Mouse (Mus musculus): ENCODE measurements around the gene Pbx2. TPM values are rescaled to one million over a fixed set of nuclear protein-coding genes. Genes with fewer than 3 reads are reported as not detected.

Gene Pbx2
- polyA plus RNA-seq, 1 experiment from 2014 or later, result 8.5 TPM

DNA sequence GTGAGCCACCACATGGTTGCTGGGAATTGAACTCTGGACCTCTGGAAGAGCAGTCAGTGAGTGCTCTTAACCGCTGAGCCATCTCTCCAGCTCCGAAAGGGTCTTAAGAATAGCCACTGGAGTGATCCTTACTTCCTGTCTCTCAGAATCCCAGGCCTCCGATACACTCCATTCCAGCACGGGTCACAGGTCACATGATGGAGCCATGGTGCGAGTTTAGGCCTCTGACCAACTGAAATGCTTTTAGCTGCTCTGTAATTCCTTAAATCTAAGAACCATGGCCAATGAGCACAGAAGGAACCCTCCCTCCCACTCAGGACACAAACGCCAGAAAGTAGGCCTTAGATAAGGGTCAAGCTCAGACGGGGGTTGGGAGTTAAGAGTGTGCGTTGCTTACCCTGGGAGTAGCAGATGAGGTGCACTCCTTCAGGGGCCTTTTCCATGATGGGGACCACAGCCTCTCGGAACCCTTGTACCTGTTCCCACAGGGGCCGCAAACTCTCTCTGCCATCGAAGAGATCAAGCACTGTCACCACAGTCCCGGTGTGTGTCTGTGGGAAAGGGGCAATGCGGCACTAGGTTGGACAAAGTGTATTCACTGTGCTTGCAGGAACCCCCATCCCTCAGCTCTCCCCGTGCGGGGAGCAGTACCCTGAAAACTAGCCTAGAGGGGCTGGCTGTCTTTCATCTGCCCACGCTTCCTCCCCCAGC lies 35.2 kb downstream of the Pbx2 start:
- peak overlapping the region; percentile 77 for H3K4me3 ChIP-seq (replicated peaks)
- no peak for ATAC-seq (ENCODE audit: insufficient read depth, low FRiP score, low read depth)
- H3K9ac ChIP-seq, result peak overlapping the region; percentile 65; the same call in 1 of the 2 replicates
- no peaks in the 10 kb centered on the region for H3K9me3 ChIP-seq
- peaks cover 11% of the 10 kb centered on the region for H3K36me3 ChIP-seq
- H3K4me1 ChIP-seq, result peaks cover 38% of the 10 kb centered on the region
- 44% methylated on average over 16 of the region's 16 CpGs for WGBS
- peak overlapping the region; percentile 96 for H3K4me2 ChIP-seq
- H3K27me3 ChIP-seq (replicated peaks), result peaks cover 17% of the 10 kb centered on the region
- peak overlapping the region; percentile 95 for H3K27ac ChIP-seq

DNA sequence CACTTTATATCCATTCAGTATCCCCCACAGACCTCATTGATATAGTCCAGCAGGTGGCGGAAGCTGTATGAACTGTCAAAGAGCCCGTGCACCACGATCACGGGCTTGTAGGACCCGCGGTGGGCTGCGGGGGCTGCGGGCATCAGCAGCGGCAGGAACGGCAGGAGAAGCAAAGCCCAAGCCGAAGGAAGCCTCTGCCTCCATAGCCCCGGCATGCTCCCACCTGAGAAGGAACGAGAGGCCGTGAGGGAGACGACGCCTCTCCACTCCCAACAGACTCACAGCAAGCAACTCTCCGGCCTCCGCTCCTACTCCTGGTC lies 35.7 kb downstream of the Pbx2 start:
- H3K9ac ChIP-seq, result peak overlapping the region; percentile 65
- ATAC-seq (ENCODE audit: insufficient read depth, low FRiP score, low read depth), result no peak
- H3K27me3 ChIP-seq (replicated peaks), result peaks cover 22% of the 10 kb centered on the region
- no peaks in the 10 kb centered on the region for H3K9me3 ChIP-seq
- H3K27ac ChIP-seq, result peak overlapping the region; percentile 95
- WGBS, result 0% methylated on average over 18 of the region's 18 CpGs
- peak overlapping the region; percentile 77 for H3K4me3 ChIP-seq (replicated peaks)
- peaks cover 10% of the 10 kb centered on the region for H3K36me3 ChIP-seq
- H3K4me2 ChIP-seq, result peak overlapping the region; percentile 96
- peaks cover 43% of the 10 kb centered on the region for H3K4me1 ChIP-seq

DNA sequence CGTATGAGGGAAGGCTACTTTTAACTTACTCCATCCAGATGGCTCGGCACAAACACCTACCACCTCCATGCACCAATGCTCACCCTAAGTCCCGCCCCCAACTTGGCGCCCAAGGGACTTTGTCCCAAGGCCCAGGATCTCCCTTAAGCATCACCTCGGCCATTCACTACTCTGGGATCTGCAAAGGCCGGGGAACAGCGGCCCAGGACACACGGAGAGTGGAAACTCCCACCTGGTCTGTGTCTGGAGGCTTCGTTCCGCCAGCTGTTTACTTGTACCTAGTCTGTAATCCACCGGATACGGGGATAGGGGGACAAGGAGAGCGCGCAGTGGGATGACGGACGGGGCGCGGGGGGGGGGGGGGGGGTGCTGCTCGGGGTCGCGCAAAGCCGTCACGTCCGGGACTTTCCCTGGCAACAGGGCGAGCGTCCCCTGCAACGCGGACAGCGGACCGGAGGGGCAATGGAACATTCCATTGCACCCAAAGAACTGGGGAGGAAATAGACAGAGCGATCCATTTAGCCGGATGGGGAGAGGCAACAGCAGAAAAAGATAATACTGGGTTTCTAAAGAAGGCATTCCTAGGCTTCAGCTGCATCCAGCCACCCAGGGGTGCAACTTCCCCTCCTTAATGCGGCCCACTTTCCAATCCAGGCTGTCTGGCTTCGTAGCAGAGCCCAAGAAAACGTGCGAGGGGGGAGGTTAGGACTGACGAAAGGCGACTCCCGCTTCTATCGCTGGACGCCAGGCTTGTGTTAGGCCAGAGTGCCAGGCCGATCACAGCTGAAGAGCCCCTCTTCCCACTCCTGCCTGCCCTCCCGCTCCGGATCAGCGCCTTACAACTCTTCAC lies 36.3 kb downstream of the Pbx2 start:
- Histone ChIP-seq H3K4me1 (peaks cover 49% of the 10 kb centered on the region), H3K4me2 (peak overlapping the region; percentile 96), H3K36me3 (peaks cover 6% of the 10 kb centered on the region; the same call in 1 of the 2 replicates), H3K27me3 (replicated peaks) (peaks cover 26% of the 10 kb centered on the region), H3K9me3 (no peaks in the 10 kb centered on the region), H3K27ac (peak overlapping the region; percentile 95), H3K9ac (peak overlapping the region; percentile 65), H3K4me3 (replicated peaks) (peak overlapping the region; percentile 77)
- WGBS, result 1% methylated on average over 39 of the region's 45 CpGs
- ATAC-seq (ENCODE audit: insufficient read depth, low FRiP score, low read depth), result peak; percentile 82

DNA sequence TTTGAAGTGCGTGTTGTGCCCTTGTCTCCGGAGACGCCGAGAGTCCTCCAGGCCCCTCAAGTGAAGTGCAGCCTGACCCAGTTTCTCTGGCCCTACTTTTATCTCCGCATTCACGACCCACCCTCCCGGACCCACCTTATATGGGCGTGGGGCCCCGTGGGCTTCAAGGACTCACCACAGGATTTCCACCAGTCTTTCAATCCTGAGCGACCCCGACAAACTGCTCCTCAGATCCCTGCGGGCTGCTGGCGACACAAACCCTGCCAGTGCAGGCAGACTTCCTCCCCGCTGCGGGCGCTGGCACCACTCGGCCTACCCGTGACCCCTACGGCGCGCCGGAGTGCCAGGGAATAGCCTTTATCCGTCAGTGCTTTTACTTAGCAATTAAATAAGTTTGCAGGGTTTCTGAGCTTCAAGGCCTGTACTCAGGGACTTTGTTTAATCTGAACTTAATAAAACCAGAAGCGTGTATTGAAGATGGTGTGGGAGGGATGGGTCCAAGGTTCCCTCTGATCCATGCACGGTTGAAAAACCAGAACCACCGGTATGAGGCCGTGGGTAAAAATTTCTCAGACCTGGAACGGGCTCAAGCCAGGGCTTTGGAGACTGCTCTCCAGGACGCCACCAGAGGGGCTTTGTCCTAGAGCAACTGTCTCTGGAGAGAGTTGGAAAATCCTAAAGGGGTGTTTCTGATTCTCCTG lies 37.0 kb downstream of the Pbx2 start, which contains the start of gene Ppt2:
TSS of gene Ppt2 (minus strand) at position 568 of the 701 bp plus-strand sequence.
- H3K9me3 ChIP-seq, result no peaks in the 10 kb centered on the region
- H3K9ac ChIP-seq, result peak within 1 kb of the TSS; percentile 62
- peak within 1 kb of the TSS; percentile 95 for H3K27ac ChIP-seq
- ATAC-seq (ENCODE audit: insufficient read depth, low FRiP score, low read depth), result no peak
- H3K4me1 ChIP-seq, result peaks cover 50% of the 10 kb centered on the region
- peak within 1 kb of the TSS; percentile 77 for H3K4me3 ChIP-seq (replicated peaks)
- 0 out of 2 replicates have a peak, but pooled peaks cover 2% of the 10 kb centered on the region for H3K36me3 ChIP-seq
- H3K27me3 ChIP-seq (replicated peaks), result peaks cover 26% of the 10 kb centered on the region
- 4% methylated on average over 29 of the region's 29 CpGs for WGBS
- H3K4me2 ChIP-seq, result peak within 1 kb of the TSS; percentile 96

DNA sequence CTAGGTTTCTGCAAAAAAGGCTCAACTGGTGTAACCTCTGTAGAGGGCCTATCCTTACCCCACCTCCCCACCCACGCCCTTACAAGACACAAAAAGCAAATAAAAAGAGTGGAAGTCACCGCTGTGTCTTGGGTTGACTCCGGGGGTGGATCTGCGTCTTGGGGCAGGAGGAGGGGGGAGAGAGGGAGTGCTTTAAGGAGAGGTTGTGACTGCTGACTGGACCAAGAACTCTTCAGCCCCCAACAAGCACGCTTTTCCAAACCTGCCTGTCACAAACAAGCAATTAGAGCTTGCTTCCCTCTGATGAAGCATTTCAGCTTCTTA lies 37.5 kb downstream of the Pbx2 start:
- H3K9ac ChIP-seq, result no peak overlapping the region
- peak overlapping the region; percentile 77 for H3K4me3 ChIP-seq (replicated peaks)

DNA sequence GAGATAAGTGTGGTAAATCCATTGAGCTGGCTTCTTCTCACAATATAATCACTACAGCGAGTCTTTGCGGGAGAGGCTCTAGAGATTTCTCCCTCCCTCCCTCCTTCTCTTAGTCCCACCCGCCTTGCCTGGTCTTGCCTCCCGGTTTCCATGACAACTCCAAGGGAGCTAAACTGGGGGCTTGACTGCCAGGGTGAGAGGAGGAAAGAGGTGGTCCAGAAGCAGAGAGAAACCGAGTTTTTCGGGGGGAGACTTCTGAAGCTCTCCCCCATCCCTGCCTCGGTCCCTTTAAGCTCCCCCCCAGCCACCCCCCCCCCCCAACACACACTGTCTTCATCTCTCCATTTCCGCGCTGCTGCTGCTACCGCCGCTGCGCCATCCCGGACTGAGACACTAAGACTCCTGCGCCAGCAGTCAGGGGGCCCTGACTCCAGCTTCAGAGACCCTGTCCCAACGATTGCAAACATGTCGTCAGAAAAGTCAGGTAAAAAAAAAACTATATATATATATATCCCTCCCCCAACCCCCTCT lies 38.2 kb downstream of the Pbx2 start, which contains the start of gene Prrt1:
TSS of gene Prrt1 (plus strand) at position 313 of the 531 bp plus-strand sequence.
- Histone ChIP-seq H3K4me1 (peaks cover 50% of the 10 kb centered on the region), H3K9ac (peak within 1 kb of the TSS; percentile 62; the same call in 1 of the 2 replicates), H3K9me3 (no peaks in the 10 kb centered on the region), H3K27me3 (replicated peaks) (peaks cover 26% of the 10 kb centered on the region), H3K4me2 (peak within 1 kb of the TSS; percentile 96), H3K27ac (peak within 1 kb of the TSS; percentile 95), H3K36me3 (0 out of 2 replicates have a peak, but pooled peaks cover 2% of the 10 kb centered on the region), H3K4me3 (replicated peaks) (peak within 1 kb of the TSS; percentile 77)
- 11% methylated on average over 16 of the region's 16 CpGs for WGBS
- no peak for ATAC-seq (ENCODE audit: insufficient read depth, low FRiP score, low read depth)

More for the DNA sequence above, 37.5 kb downstream of the Pbx2 start:
- peak overlapping the region; percentile 96 for H3K4me2 ChIP-seq
- ATAC-seq (ENCODE audit: insufficient read depth, low FRiP score, low read depth), result no peak
- H3K9me3 ChIP-seq, result no peaks in the 10 kb centered on the region
- peaks cover 50% of the 10 kb centered on the region for H3K4me1 ChIP-seq
- H3K27me3 ChIP-seq (replicated peaks), result peaks cover 26% of the 10 kb centered on the region
- H3K36me3 ChIP-seq, result 0 out of 2 replicates have a peak, but pooled peaks cover 2% of the 10 kb centered on the region
- H3K27ac ChIP-seq, result peak overlapping the region; percentile 95
- 30% methylated on average over 5 of the region's 5 CpGs for WGBS

DNA sequence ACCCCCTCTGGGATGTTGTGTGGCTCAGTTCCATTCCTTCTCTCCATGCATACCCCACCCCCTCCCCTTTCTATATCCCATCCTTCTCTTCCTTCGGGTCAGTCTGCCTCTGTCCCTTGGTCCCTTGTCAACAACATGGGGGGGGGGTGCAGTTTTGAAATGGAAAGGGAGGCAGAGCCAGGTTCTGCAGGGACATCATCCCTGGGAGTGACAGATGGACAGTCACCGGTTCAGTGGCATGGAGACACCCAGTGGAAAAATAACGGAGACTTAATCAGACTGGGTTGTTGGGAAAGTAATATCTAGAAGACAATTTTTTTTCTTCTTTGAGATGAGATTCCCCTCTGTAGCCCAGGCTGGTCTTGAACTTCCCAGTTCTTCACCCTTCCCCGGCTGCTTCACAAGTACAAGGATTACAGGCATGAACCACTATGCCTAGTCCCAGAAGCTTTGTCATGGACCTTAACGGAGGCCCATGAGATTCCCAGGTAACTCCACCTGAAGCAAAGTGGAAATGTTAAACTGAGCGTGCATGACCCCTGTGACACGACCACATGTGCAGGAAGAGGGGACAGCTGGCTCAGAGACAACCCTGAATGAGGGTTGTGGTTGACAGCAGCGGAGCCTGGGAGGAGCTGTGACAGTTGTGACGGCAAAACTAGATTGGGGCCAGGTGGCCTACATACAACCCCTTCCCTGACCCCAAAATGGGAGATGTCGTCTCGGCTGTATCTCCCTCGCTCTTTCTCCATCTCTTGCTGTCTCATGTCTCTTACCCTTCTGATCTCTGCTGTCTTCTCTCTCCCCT lies 38.9 kb downstream of the Pbx2 start:
- H3K9me3 ChIP-seq, result no peaks in the 10 kb centered on the region
- H3K27ac ChIP-seq, result no peak overlapping the region
- H3K4me2 ChIP-seq, result peak overlapping the region; percentile 96
- H3K36me3 ChIP-seq, result 0 out of 2 replicates have a peak, but pooled peaks cover 2% of the 10 kb centered on the region
- 27% methylated on average over 12 of the region's 12 CpGs for WGBS
- H3K27me3 ChIP-seq (replicated peaks), result peaks cover 26% of the 10 kb centered on the region
- peak overlapping the region; percentile 77 for H3K4me3 ChIP-seq (replicated peaks)
- ATAC-seq (ENCODE audit: insufficient read depth, low FRiP score, low read depth), result no peak
- peaks cover 50% of the 10 kb centered on the region for H3K4me1 ChIP-seq
- no peak overlapping the region for H3K9ac ChIP-seq

DNA sequence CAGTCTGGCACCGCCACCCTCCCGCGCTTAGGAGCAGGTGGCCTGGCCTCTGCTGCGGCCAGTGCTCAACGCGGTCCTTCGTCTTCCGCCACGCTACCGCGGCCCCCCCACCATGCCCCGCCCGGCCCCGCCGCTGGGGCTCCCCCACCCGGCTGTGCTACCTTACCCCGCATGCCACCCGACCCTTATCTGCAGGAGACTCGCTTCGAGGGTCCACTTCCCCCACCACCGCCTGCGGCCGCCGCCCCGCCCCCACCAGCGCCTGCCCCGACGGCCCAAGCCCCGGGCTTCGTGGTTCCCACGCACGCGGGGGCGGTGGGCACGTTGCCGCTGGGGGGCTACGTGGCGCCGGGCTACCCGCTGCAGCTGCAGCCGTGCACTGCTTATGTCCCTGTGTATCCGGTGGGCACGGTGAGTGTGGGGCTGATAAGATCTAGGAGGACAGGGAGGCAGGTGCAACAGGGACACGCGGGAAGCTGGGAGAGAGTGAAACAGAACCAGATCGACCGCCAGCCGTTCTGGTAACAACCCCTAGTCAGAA lies 39.8 kb downstream of the Pbx2 start:
- WGBS, result 5% methylated on average over 46 of the region's 48 CpGs
- H3K9me3 ChIP-seq, result no peaks in the 10 kb centered on the region
- H3K27ac ChIP-seq, result no peak overlapping the region
- peaks cover 50% of the 10 kb centered on the region for H3K4me1 ChIP-seq
- peak overlapping the region; percentile 41 for H3K4me3 ChIP-seq (replicated peaks)
- H3K4me2 ChIP-seq, result peak overlapping the region; percentile 84
- H3K36me3 ChIP-seq, result no peaks in the 10 kb centered on the region
- H3K9ac ChIP-seq, result no peak overlapping the region
- H3K27me3 ChIP-seq (replicated peaks), result peaks cover 26% of the 10 kb centered on the region
- ATAC-seq (ENCODE audit: insufficient read depth, low FRiP score, low read depth), result no peak

DNA sequence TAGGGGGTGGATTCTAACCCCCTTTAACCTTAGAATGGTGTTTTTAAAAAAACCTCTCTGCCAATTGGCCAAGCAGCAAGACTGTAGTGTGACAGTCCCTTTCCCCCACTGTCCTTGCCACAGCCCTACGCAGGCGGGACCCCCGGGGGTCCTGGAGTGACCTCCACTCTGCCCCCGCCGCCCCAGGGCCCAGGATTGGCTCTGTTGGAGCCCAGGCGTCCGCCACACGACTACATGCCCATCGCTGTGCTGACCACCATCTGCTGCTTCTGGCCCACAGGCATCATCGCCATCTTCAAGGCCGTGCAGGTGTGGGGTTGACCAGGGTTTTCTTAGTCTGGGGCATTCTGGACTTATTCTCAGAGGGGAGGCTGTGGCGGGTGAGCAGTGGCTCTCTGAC lies 40.6 kb downstream of the Pbx2 start:
- peaks cover 26% of the 10 kb centered on the region for H3K27me3 ChIP-seq (replicated peaks)
- no peak overlapping the region for H3K9ac ChIP-seq
- peak overlapping the region; percentile 41 for H3K4me3 ChIP-seq (replicated peaks)
- no peak overlapping the region for H3K27ac ChIP-seq
- H3K9me3 ChIP-seq, result no peaks in the 10 kb centered on the region
- peaks cover 41% of the 10 kb centered on the region for H3K4me1 ChIP-seq
- H3K36me3 ChIP-seq, result no peaks in the 10 kb centered on the region
- ATAC-seq (ENCODE audit: insufficient read depth, low FRiP score, low read depth), result no peak
- peak overlapping the region; percentile 84 for H3K4me2 ChIP-seq
- WGBS, result 11% methylated on average over 12 of the region's 12 CpGs

DNA sequence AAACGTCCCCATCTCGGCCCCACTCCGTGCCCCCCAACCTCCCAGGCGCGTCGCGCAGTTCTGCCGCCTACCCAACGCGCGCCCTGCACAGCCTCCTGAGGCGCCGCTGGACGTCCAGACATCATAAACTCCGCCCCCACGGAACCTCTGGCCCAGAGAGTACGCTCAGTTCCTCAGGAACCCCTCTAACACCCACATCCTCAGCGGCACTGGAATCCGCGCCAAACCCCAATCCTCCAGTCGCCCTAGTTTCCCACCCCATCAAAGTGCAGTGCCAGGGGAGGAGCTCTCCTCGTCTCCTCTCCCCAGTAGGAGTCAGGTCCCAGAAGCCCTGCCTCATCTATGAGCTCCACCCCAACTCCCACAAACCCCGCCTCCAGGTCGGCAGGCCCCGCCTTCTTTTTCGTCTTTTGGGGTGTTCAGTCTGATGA lies 41.2 kb downstream of the Pbx2 start:
- Histone ChIP-seq H3K27me3 (replicated peaks) (peaks cover 26% of the 10 kb centered on the region), H3K4me3 (replicated peaks) (peak overlapping the region; percentile 41), H3K4me2 (peak overlapping the region; percentile 84), H3K36me3 (no peaks in the 10 kb centered on the region), H3K9ac (no peak overlapping the region), H3K9me3 (no peaks in the 10 kb centered on the region), H3K27ac (peak overlapping the region; percentile 26), H3K4me1 (peaks cover 41% of the 10 kb centered on the region)
- under 1% methylated on average over 26 of the region's 26 CpGs for WGBS
- ATAC-seq (ENCODE audit: insufficient read depth, low FRiP score, low read depth), result peak; percentile 58
